Mouse (Mus musculus) v-Abl transformed pro-B cells (cell line): ENCODE measurements around the gene Usp49.

Source experiments
- in situ Hi-C, 2 experiments: fragments of 400-800 bp; cut with MboI; formaldehyde crosslinking; loops; one replicate each; pipeline ENCODE4 v1.15.1; 2025; ENCODE audit not compliant: unreplicated experiment in 2 of 2

Gene Usp49

DNA sequence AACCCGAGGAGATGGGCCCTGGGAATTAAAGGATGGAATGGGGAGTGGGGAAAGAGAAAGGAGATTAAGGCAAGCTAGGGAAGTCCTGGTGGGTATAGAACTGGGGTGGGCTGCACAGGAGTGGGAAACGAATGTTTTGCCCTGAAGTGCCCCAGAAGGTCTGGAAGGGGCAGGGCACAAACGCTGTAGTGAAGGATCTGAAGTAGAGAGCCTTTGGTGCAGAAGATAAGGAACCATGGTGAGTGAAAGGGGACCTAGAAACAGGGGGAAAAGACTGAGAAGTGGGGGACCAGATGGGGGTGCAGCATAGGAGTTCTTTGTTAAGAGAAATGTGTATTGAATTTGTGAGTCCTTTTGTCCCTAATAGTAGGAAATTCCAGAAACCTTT lies at the start of gene Usp49:
Gene Usp49, plus strand, starts transcription at position 13 of the 388 bp plus-strand sequence.
- in situ Hi-C loops: loop anchor here in 1 of 2 experiments (10.0 kb wide), 1 partner anchor 54 kb away; the partner anchor contains the start of genes Frs3 and Tomm6

DNA sequence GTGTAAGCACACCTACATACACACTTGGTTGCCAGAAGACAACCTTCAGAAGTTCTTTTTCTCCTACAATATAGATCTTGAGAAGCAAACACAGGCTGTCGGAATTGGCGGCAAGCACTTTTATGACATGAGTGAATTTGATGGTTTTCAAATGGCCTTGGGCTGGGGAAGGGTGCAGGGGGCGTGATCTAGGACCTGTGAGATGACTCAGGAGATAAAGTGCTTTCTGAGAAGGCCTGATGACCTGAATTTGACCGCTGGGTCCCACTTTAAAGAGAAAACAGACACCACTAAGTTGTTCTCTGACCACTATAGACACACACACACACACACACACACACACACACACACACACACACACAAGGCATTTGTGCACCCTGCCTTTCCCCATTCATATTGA lies 49.5 kb upstream of the Usp49 start:
- in situ Hi-C loops: no loop called here

DNA sequence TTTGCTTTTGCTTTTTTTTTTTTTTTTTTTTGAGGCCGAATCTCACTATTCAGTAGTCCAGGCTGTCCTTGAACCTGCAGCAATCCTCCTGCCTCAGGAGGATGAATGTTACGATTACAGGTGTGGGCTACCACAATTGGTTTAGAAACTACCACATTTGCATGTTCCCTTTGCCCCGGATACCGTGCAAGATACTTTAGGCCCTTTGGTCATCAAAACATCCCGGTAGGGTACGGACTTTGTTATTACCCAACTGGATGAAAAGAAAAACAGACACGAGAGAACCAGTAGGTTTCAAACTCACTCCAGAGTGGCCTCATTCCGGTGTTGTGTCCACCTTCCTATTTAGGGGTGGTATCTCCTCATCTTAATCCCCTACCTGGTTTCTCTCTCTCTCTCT lies 42.0 kb upstream of the Usp49 start:
- in situ Hi-C loops: no loop called here

DNA sequence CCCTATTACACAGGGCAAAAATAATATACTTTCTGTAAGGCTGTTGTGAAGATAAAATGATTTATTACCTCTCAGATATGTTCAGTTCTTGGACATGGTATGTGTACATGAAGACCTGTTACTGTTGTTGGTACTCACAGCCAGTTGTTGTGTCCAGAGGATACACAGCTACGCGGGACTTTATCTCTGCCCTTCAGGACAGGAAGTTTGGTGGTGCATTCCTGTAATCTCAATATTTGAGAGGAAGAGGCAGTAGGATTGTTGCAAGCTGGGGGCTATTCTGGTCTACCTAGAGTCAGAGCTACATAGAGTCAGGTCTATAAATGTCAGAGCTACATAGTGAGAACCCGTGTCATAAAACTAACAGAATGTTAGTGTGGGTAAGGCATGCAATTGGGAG lies 39.4 kb upstream of the Usp49 start:
- in situ Hi-C loops: loop anchor here in 1 of 2 experiments (5.0 kb wide), 1 partner anchor 34 kb away; no protein-coding TSS in a partner anchor

DNA sequence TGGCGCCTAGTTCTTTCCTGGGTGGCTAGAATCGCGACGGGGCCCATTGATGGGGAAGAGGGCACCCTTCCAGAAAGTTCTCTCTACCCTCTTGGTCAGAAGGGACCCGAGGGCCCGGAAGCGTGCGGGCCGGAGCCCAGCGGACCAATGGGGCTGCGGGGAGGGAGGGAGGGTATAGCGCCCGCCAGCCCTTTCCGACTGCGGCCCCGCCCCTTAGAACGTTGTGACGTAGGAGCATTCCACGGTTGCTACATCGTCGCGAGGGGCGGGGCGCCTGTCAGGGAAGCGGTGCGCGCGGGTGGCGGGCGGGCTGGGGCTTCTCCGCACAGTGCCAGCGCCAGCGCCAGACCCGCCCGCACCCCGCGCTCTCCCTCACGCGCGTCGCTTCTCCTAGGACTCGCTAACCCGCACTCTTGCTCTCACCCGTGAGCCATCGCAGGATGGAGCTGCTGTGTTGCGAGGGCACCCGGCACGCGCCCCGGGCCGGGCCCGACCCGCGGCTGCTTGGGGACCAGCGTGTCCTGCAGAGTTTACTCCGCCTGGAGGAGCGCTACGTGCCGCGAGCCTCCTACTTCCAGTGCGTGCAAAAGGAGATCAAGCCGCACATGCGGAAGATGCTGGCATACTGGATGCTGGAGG lies 37.2 kb upstream of the Usp49 start:
- in situ Hi-C loops: loop anchor here in 1 of 2 experiments (5.0 kb wide), 1 partner anchor 36 kb away; no protein-coding TSS in a partner anchor

DNA sequence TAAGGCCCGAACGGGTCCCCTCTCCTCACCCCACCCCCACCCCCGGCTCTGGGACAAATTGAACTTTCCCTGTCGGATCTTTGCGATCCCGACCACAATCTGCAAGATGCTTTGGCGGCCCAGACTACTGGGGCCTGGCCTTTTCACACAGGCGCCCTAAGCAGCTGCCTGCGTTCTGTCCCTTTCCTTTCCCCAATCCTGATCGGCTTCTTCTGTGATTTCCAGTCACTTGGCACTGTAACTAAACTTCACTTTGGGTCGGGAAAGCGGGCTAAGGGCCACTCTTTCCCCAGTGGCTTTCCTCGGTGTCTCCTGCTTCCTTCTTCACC lies 36.7 kb upstream of the Usp49 start:
- in situ Hi-C loops: loop anchor here in 1 of 2 experiments (5.0 kb wide), 1 partner anchor 37 kb away; no protein-coding TSS in a partner anchor

DNA sequence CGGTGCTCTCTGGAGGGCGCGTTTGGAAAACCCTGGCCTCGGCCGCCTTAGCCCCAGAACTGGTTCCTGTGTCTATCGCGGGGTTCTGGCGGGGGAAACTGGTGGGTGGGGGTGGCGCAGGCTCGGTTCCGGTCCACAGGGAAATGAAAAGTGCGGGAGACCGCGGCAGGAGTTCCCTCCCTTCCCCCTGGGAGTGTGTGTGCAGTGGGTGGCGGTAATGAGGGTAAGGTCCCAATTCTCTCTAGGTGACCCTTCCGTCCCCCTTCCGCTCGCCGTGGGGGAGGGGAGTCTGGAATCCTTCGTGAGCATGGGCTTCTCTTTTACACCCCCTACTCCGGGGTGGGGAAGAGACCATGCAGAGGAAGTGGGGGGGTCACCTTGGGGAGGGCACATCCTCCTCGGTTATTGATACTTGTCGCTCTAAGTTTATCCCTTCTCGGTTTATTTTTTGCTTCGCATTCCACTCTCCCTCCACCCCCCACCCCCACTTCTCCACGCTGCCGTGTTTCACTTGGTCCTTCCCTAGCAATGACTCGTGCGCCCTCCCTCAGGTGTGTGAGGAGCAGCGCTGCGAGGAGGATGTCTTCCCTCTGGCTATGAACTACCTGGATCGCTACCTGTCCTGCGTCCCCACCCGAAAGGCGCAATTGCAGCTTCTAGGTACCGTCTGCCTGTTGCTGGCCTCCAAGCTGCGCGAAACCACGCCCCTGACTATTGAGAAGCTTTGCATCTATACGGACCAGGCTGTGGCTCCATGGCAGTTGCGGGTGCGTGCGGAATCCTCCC lies 36.1 kb upstream of the Usp49 start:
- in situ Hi-C loops: loop anchor here in 1 of 2 experiments (5.0 kb wide), 1 partner anchor 37 kb away; no protein-coding TSS in a partner anchor

DNA sequence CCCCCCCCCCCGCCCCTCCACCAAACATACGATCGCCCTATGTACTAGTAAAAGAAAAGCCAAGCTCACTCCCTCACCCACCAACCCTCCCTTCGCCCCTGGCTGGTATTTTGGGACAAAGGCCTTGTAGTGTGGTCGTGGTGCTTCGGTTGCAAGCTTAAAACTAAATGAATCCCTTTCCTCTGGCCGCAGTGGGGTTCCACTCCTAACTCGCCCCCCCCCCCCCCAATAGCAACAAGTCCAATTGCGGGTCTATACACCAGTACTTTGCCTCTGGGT lies 35.6 kb upstream of the Usp49 start:
- in situ Hi-C loops: loop anchor here (5.0 kb wide), 2 partner anchors 38 to 83 kb away; no protein-coding TSS in a partner anchor

DNA sequence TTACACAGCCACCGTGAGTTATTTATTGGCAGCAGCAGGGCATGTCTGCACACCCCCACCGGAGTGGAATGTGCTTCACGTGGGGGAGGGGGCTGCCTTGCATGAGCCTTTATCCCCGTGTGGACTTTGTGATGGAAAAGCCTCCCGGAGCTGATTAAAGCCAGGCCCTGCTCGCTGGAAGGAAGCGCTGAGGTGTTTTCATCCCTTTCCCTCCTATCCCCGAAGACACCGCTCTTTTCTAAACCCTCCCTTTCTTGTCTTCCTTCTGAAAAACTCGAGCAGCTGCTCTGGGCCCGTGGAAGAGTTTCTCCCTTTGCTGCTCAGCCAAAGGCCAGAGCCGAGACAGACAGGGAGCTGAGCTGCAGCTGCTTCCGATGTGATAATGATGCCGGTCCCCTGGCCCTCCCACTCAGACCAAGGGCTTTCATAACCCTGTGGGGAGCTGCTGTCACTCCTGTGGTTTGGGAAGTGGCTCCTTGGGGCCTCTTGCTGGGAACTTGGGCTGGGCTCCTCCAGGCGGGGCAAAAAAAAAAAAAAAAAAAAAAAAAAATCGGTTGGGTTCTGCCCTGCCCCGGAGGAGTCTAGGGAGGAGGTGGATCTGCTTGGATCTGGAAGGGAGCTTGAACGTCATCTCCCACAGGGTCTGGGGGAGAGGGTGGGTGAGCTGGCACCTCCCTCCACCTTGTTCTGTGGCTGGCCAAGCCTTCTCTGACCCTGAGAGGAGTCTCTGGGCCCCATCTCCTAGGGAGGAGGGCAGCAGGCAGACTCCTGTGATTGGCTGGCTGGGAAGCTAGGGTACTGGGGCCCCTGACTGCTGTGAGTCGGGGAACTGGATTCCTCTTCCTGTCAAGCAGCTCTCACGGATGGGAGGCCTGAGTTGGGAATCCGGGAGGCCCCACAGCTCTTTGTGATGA lies 35.0 kb upstream of the Usp49 start:
- in situ Hi-C loops: loop anchor here in 1 of 2 experiments (5.0 kb wide), 2 partner anchors 38 to 83 kb away; no protein-coding TSS in a partner anchor

DNA sequence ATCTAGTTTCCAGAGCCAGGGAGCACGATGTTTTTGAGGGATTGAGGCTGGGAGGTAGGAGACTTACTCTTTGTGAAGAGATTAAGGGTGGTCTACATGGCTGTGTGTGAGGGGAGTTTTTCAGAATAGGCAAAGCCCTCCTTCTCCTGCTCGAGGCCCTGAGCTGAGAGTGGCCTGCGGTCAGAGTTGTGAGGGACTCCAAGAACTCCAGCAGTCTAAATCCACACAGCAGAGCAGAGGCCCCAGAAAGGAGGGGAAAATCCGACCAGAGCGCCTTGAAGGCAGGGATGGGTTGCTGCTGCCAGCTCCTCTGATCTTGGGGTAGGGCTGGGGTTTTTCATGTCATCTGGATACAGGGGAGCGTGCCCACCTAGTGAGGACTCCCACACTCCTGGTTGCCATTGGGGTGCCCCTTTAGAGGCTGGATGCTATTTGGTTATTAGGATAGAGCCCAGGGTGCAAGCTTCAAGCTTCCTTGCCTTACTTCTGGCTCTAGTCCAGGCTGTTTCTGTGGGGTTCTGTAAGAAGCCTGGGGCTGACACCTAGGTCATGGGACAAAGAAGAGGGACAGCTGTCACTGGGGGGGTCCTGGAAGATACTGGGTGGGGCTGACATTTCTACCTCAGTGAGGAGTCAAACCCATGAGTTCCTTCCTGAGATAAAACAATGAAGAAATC lies 34.2 kb upstream of the Usp49 start:
- in situ Hi-C loops: loop anchor here in 1 of 2 experiments (5.0 kb wide), 2 partner anchors 39 to 84 kb away; no protein-coding TSS in a partner anchor

DNA sequence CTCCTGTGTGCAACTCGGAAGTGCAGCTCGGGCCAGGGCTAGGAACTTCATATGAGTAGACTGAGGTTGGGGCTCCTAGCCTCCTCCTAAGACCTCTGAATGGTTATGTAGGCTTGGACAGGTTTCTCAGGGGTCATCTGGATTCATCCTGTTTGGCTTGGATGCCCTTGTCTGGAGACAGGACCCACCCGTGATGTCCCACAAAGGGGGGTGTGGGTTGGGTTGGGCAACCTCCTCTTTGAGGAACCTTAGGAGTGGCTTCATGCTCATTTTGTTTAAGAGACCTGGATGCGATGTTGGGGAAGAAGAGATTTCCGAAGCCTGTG lies 33.7 kb upstream of the Usp49 start:
- in situ Hi-C loops: loop anchor here in 1 of 2 experiments (5.0 kb wide), 2 partner anchors 40 to 85 kb away; no protein-coding TSS in a partner anchor

DNA sequence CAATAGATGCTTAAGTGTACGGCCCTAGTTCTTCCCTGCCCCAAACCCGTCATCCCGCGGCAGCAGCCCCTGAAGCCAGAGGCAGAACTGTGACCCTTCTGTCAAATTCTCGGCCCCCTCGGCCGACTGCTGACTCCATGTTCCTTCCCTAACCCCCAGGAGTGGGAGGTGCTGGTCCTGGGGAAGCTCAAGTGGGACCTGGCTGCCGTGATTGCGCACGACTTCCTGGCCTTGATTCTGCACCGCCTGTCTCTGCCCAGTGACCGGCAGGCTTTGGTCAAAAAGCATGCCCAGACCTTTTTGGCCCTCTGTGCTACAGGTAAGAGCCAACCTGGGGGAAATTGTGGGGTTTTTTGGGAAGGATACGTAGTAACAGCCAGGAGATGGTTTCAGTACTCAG lies 33.2 kb upstream of the Usp49 start:
- in situ Hi-C loops: loop anchor here in 1 of 2 experiments (5.0 kb wide), 2 partner anchors 40 to 85 kb away; no protein-coding TSS in a partner anchor

DNA sequence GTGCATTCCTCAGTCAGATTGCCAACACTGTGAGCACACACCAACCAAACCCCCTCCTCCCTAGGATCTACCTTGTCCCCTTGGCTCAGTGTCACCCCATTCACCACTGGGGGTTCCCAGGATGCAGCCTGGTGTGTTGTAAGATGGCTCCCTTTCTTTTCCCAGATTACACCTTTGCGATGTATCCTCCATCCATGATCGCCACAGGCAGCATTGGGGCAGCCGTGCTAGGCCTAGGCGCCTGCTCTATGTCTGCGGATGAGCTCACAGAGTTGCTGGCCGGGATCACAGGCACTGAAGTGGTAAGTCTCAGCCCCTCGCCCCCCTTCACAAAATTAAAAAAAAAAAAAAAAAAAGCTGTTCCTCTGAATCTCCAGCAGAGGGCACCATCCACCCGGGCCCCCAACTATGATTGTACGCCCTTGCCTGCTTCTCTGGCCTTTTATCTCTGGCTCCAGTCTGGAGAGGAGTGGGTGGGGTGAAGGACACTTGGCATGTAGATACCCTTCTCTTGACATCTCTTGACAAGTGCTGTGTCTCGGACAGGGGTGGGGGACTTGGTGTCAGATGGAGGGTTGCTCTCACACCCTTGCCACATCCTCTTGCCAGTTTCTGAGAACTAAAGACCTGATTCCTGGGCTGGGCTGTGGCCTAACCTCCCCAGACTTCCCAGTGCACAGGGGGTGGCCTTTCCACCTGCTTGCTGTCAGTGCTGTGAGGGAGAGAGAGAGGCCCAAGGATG lies 32.5 kb upstream of the Usp49 start:
- in situ Hi-C loops: loop anchor here in 1 of 2 experiments (5.0 kb wide), 2 partner anchors 41 to 86 kb away; no protein-coding TSS in a partner anchor

DNA sequence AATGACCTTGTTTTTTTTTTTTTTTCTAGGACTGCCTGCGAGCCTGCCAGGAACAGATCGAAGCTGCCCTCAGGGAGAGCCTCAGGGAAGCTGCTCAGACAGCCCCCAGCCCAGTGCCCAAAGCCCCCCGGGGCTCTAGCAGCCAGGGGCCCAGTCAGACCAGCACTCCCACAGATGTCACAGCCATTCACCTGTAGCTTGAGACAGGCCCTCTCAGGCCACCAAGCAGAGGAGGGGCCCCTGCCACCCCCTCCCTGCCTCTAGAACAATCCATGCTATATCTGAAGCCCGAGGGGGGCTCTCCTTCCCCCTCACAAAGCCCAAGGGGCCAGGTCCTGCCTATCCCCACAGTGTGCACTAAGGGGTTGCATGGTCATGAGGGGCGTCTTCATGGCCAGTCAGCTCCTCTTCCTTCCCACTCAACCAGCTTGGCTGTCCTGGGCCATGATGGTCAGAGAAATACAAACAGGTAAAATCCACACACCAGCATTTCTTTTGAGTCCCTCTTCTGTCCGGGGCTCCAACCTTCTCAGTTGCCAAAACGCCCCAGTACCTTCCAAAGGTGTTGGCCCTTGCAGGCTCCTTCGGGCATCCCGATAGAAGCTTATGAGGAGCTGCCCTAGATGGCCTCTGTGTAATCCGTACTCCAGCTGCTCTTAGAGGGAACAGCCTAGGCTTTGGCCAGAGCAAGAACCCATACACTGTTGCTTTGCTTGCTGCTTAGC lies 31.7 kb upstream of the Usp49 start:
- in situ Hi-C loops: loop anchor here in 1 of 2 experiments (5.0 kb wide), 2 partner anchors 41 to 86 kb away; no protein-coding TSS in a partner anchor

DNA sequence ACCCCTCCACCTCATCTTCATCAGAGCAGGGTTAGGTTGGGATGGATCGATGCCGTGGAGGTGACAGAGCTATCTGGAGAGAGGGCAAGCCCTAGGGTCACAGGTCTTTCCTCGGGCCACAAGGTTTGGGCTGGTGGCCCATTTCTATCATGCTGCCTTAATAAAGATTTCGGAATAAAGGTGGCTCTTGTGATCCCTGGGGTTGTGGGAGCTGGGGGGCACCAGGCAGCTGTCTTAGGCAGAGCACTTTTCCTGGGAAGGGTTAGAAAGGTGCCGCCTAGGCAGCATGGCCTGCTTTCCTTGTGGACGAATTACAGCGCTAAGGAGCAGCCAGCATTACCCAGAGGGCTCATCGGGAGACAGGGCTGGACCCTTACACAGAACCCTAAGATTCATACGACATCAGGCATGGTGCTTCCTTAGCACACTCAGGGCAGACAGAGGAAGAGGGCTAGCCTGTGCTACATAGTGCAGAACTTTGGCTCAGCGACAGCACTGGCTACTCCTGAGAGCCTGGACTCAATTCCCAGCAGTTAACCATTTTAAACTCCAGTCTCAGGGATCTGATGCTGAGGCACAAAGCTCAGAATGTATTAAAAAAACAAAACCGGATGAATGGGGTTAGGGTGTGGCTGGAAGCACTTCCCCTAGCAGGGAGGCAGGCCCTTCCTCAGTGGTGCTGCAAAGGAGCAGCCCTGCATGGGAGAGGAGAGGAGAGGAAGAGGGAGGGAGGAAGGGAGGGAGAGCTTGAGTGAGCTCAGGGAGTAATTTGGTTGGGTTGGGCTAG lies 30.8 kb upstream of the Usp49 start:
- in situ Hi-C loops: loop anchor here in 1 of 2 experiments (5.0 kb wide), 2 partner anchors 42 to 87 kb away; no protein-coding TSS in a partner anchor

DNA sequence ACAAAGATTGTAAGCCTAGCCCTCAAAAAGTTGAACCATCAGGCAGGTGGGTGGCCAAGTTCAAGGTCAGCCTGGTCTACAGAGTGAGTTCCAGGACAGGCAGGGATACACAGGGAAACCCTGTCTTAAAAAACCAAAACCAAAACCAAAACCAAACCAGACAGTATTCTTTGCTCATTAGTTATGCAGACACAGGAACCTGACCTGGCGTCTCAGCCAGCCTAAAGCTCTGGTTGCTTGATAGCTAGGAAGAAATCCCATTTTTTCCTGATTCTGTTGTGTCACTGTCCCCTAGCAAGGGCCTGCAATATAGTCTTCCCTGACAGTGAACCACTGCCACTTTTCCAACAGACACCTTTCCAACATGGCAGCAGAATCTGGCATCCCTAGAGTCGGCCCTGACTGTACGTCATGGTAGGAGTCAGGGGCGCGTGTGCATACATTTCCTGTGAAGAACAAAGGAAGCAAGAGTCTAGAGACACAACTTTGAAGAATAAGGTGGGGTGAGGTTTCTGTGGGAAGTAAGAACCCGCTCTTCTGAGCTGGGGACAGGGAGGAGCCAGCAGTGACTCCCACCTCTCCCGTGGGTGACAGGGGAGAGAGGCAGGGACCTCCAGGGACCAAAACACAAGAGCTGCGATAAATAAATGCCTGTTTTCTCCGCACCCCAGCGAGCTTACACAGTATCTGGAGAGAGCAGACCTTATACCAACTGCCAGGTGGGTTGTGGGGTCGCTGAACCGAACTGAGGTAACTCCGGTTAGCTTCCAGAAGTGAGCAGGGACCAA lies 29.7 kb upstream of the Usp49 start:
- in situ Hi-C loops: no loop called here

DNA sequence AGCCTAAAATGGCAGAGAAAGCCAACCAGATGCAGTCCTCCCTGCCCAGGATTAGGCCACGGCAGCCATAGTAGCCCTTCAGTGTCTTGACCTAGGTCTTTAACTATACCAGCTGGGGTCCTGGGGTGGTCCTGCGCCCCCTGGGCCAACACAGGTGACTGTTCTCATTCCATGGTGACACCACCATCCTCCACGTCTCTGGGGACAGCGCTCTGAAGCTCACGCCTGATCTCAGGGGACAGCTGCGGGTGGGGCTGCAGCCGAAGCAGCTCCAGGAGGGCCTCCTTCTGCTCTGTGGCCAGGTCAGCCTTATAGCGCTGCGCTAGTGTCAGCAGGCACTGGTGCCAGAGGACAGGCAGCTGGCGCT lies 29.1 kb upstream of the Usp49 start:
- in situ Hi-C loops: no loop called here
